Comparison of ENCODE assay signal across 17 mouse cellular contexts in genomic region chr1:173391754-173392153, GRCm38 (mm10). TPM values are rescaled to one million over a fixed set of nuclear protein-coding genes. Genes with fewer than 3 reads are reported as not detected.
DNase-seq lines count a peak whose midpoint lies in the region; ATAC-seq lines count a peak whose summit lies in the region.
"Had no signal": no experiment of that assay in that cellular context is flagged by ENCODE, and none has a peak within 500 bp of the region (broad histone marks: within the 10 kb centered on the region; RNA-seq: fewer than 3 reads in every experiment).

No protein-coding gene starts in this region.

- peak; percentile 37 for DNase-seq in CD4-positive, CD25-positive, alpha-beta regulatory T cell, adult 2 months (ENCODE audit: low read depth, low spot score)
- DNase-seq in 416B (ENCODE audit: low read depth), result peak; percentile 97
- DNase-seq in brain, adult 2 months (ENCODE audit: low read depth, low spot score), result peak; percentile 51
- DNase-seq in induced T-regulatory cell, adult 2 months (ENCODE audit: low read depth), result peak; percentile 56
- DNase-seq in embryo, embryonic 9.5 days (ENCODE audit: extremely low spot score), result no peak
- no peak for DNase-seq in kidney, postnatal 10 days
- DNase-seq in embryo, embryonic 10 days (ENCODE audit: low spot score), result no peak
- DNase-seq: adrenal gland, postnatal 36 days; gastrocnemius, postnatal 10 days; heart, postnatal 14 days; kidney, postnatal 25 days; lung, postnatal 36 days; thymus, adult 2 months had no signal

- no peak for ATAC-seq in CD4-positive, CD25-positive, alpha-beta regulatory T cell, adult 4 months
- ATAC-seq: forebrain, embryonic 13.5 days; hindbrain, postnatal 0 days; intestine, postnatal 0 days had no signal

RNA-seq across cellular contexts. Expression of gene Cadm3, which starts 24.3 kb away (rescaled TPM):
- polyA plus RNA-seq in CD4-positive, CD25-positive, alpha-beta regulatory T cell, adult 4 months (2017; shearing (Covaris generic)), result not detected

RNA-seq across cellular contexts. Expression of gene Aim2, which starts 41.1 kb away (rescaled TPM):
- 10 to 100 TPM; 44.7 to 78.2 TPM for polyA plus RNA-seq in CD4-positive, CD25-positive, alpha-beta regulatory T cell, adult 4 months (2017; shearing (Covaris generic))

RNA-seq across cellular contexts. Expression of gene Ackr1, which starts 58.2 kb away (rescaled TPM):
- polyA plus RNA-seq in CD4-positive, CD25-positive, alpha-beta regulatory T cell, adult 4 months (2017; shearing (Covaris generic)), result not detected

Comparison
In these comparisons a context has a peak if more than half of its experiments do, and no peak if none do; other contexts are left out.
1. DNase-seq: peak in CD4-positive, CD25-positive, alpha-beta regulatory T cell, adult 2 months (single experiment), 416B (single experiment), brain, adult 2 months (single experiment) and induced T-regulatory cell, adult 2 months (single experiment); none in embryo, embryonic 9.5 days (single experiment), kidney, postnatal 10 days (single experiment) and embryo, embryonic 10 days (single experiment).